ENCODE assay signal across 21 mouse cellular contexts in the genomic region with DNA sequence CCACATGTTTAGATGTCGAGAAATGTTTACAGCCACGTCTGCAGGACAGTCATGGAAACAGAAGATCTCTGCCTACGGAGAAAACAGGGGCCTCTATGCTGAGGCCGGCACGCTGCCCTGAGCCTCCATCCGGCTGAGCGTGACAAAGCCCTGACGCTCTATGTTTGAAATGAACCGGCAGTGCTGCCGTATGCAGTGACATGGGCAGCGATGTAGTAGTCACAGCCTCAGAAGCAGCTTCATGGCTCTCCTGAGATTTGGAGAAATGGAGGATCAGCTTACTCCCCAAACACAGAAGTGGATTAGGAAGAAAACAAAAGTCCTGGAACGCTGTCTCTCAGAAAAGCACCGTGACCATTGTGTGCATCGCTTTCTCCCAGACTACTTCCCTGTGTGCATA. TPM values are rescaled to one million over a fixed set of nuclear protein-coding genes. Genes with fewer than 3 reads are reported as not detected.
DNase-seq lines count a peak whose midpoint lies in the region; ATAC-seq and TF ChIP-seq lines count a peak whose summit lies in the region.
"Had no signal": no experiment of that assay in that cellular context is flagged by ENCODE, and none has a peak within 500 bp of the region (broad histone marks: within the 10 kb centered on the region; RNA-seq: fewer than 3 reads in every experiment).

No protein-coding gene starts in this region.

- H3K9ac ChIP-seq in hindbrain, embryonic 14.5 days = no peak overlapping the region
- H3K9ac ChIP-seq in hindbrain, embryonic 11.5 days (ENCODE audit: low read depth, low read length) = no peak overlapping the region
- H3K9ac ChIP-seq in midbrain, postnatal 0 days (replicated peaks; ENCODE audit: low read length, poor library complexity, severe bottlenecking) = no peak overlapping the region; the same call in 1 of the 2 replicates
- H3K9ac ChIP-seq: forebrain, embryonic 15.5 days; heart, embryonic 12.5 days; limb, embryonic 12.5 days; liver, embryonic 14.5 days had no signal

- no peak for TF ChIP-seq CTCF in midbrain, postnatal 0 days (IDR thresholded peaks at IDR 0.05)

- ATAC-seq in hindbrain, embryonic 14.5 days (ENCODE audit: low FRiP score) = no peak
- no peak for ATAC-seq in hindbrain, embryonic 11.5 days (ENCODE audit: low FRiP score)
- no peak for ATAC-seq in midbrain, postnatal 0 days (ENCODE audit: low FRiP score)
- ATAC-seq: forebrain, embryonic 15.5 days; intestine, postnatal 0 days had no signal

- no peaks in the 10 kb centered on the region for H3K4me1 ChIP-seq in hindbrain, embryonic 14.5 days (replicated peaks; ENCODE audit: control insufficient read depth, insufficient read depth, low read length)
- H3K4me1 ChIP-seq in hindbrain, embryonic 11.5 days (replicated peaks; ENCODE audit: control insufficient read depth, insufficient read depth, low read length) = no peaks in the 10 kb centered on the region
- H3K4me1 ChIP-seq in midbrain, postnatal 0 days (ENCODE audit: insufficient read depth, low read length) = no peaks in the 10 kb centered on the region
- H3K4me1 ChIP-seq: forebrain, embryonic 15.5 days; heart, embryonic 12.5 days had no signal

- no peaks in the 10 kb centered on the region for H3K27me3 ChIP-seq in hindbrain, embryonic 14.5 days (ENCODE audit: control insufficient read depth, insufficient read depth, low read length)
- H3K27me3 ChIP-seq in hindbrain, embryonic 11.5 days (ENCODE audit: control insufficient read depth, insufficient read depth, low read length) = no peaks in the 10 kb centered on the region
- H3K27me3 ChIP-seq in midbrain, postnatal 0 days (ENCODE audit: insufficient read depth, low read length) = no peaks in the 10 kb centered on the region
- H3K27me3 ChIP-seq: forebrain, embryonic 15.5 days; heart, embryonic 12.5 days; limb, embryonic 12.5 days had no signal

- no peaks in the 10 kb centered on the region for H3K9me3 ChIP-seq in hindbrain, embryonic 14.5 days (ENCODE audit: control insufficient read depth, low read length)
- H3K9me3 ChIP-seq in hindbrain, embryonic 11.5 days (ENCODE audit: control insufficient read depth, low read length) = no peaks in the 10 kb centered on the region
- no peaks in the 10 kb centered on the region for H3K9me3 ChIP-seq in midbrain, postnatal 0 days (ENCODE audit: low read length)
- H3K9me3 ChIP-seq: forebrain, embryonic 15.5 days; heart, embryonic 12.5 days; limb, embryonic 12.5 days; megakaryocyte, embryonic 14.5 days had no signal

- no peak for DNase-seq in hindbrain, embryonic 14.5 days (ENCODE audit: low spot score)
- no peak for DNase-seq in hindbrain, embryonic 11.5 days (ENCODE audit: low spot score)
- peak; percentile 22 to 42 for DNase-seq in kidney, postnatal 4 days
- no peak for DNase-seq in kidney, adult 18-20 months
- peak; percentile 45 for DNase-seq in mesoderm, embryonic 11.5 days (ENCODE audit: low read depth, low spot score)
- peak; percentile 6 for DNase-seq in midbrain, postnatal 0 days (ENCODE audit: low spot score)
- DNase-seq in left cerebral cortex, postnatal 14 days (ENCODE audit: low spot score in 2 of 2) = no peak
- DNase-seq: adrenal gland, postnatal 10 days; cerebellum, adult 18-20 months; cerebellum, postnatal 36 days; lung, postnatal 10 days; spleen, adult 18-20 months; thymus, adult 18-20 months had no signal

- H3K36me3 ChIP-seq in hindbrain, embryonic 14.5 days (replicated peaks; ENCODE audit: control insufficient read depth, insufficient read depth) = no peaks in the 10 kb centered on the region
- H3K36me3 ChIP-seq in hindbrain, embryonic 11.5 days (ENCODE audit: control insufficient read depth, insufficient read depth, low read length) = no peaks in the 10 kb centered on the region
- no peaks in the 10 kb centered on the region for H3K36me3 ChIP-seq in midbrain, postnatal 0 days (ENCODE audit: insufficient read depth, low read length)
- H3K36me3 ChIP-seq: forebrain, embryonic 15.5 days; heart, embryonic 12.5 days; limb, embryonic 12.5 days had no signal

- intact Hi-C loops in left cerebral cortex, postnatal 14 days (cut with DNase I) = no loop called here

- peak overlapping the region; percentile 12; the same call in 1 of the 2 replicates for H3K4me2 ChIP-seq in hindbrain, embryonic 14.5 days (replicated peaks)
- no peak overlapping the region for H3K4me2 ChIP-seq in hindbrain, embryonic 11.5 days (replicated peaks; ENCODE audit: low read depth, low read length)
- 0 out of 2 replicates have a peak overlapping the region, but pooled peaks have one; percentile 15 for H3K4me2 ChIP-seq in midbrain, postnatal 0 days (ENCODE audit: low read depth, low read length, poor library complexity, severe bottlenecking)
- H3K4me2 ChIP-seq: forebrain, embryonic 15.5 days; heart, embryonic 12.5 days; limb, embryonic 12.5 days had no signal

- no peak overlapping the region for H3K4me3 ChIP-seq in hindbrain, embryonic 14.5 days (replicated peaks; ENCODE audit: low read length)
- no peak overlapping the region for H3K4me3 ChIP-seq in hindbrain, embryonic 11.5 days (ENCODE audit: low read depth, low read length)
- H3K4me3 ChIP-seq in midbrain, postnatal 0 days (ENCODE audit: low read depth, low read length) = no peak overlapping the region
- H3K4me3 ChIP-seq: forebrain, embryonic 15.5 days; heart, embryonic 12.5 days; layer of hippocampus, adult 2 months; left cerebral cortex, adult 2 months; limb, embryonic 12.5 days; megakaryocyte, embryonic 14.5 days had no signal

- 46% methylated on average over 14 of the region's 14 CpGs for WGBS in hindbrain, embryonic 14.5 days
- WGBS in hindbrain, embryonic 11.5 days = 63% methylated on average over 14 of the region's 14 CpGs
- WGBS in midbrain, postnatal 0 days = 15% methylated on average over 14 of the region's 14 CpGs

- H3K27ac ChIP-seq in hindbrain, embryonic 14.5 days = no peak overlapping the region
- H3K27ac ChIP-seq in hindbrain, embryonic 11.5 days (ENCODE audit: low read depth, low read length) = no peak overlapping the region
- no peak overlapping the region for H3K27ac ChIP-seq in midbrain, postnatal 0 days (ENCODE audit: low read depth, low read length)
- H3K27ac ChIP-seq: forebrain, embryonic 15.5 days; layer of hippocampus, adult 2 months; left cerebral cortex, adult 2 months; limb, embryonic 12.5 days; liver, embryonic 14.5 days had no signal

RNA-seq across cellular contexts. Expression of gene Prox2, which starts 9.6 kb away (rescaled TPM):
- 1.9 TPM in 2 replicates for polyA plus RNA-seq in hindbrain, embryonic 14.5 days (2014; fragmentation: Nextera tagmentation; extraction: Ambion mirVana)
- 2.4 and 4.1 TPM in 2 replicates for polyA plus RNA-seq in hindbrain, embryonic 11.5 days (2014; fragmentation: Nextera tagmentation; extraction: Ambion mirVana)
- total RNA-seq in midbrain, postnatal 0 days (2014; rRNA removed) = 1.2 and 1.4 TPM in 2 replicates
- polyA plus RNA-seq in midbrain, postnatal 0 days (2015; fragmentation: Nextera tagmentation; extraction: Ambion mirVana) = 0.86 and 1.4 TPM in 2 replicates
- 1 to 10 TPM; 1.0 to 1.2 TPM for total RNA-seq in left cerebral cortex, postnatal 14 days (2021)

RNA-seq across cellular contexts. Expression of gene Dlst, which starts 9.6 kb away (rescaled TPM):
- 101 and 114 TPM in 2 replicates for polyA plus RNA-seq in hindbrain, embryonic 14.5 days (2014; fragmentation: Nextera tagmentation; extraction: Ambion mirVana)
- polyA plus RNA-seq in hindbrain, embryonic 11.5 days (2014; fragmentation: Nextera tagmentation; extraction: Ambion mirVana) = 98.7 and 101 TPM in 2 replicates
- total RNA-seq in midbrain, postnatal 0 days (2014; rRNA removed) = 115 and 118 TPM in 2 replicates
- polyA plus RNA-seq in midbrain, postnatal 0 days (2015; fragmentation: Nextera tagmentation; extraction: Ambion mirVana) = 92.5 and 99.6 TPM in 2 replicates
- 100 to 1,000 TPM; 173 TPM for total RNA-seq in left cerebral cortex, postnatal 14 days (2021)

RNA-seq across cellular contexts. Expression of gene Rps6kl1, which starts 50.1 kb away (rescaled TPM):
- 22.9 and 24.1 TPM in 2 replicates for polyA plus RNA-seq in hindbrain, embryonic 14.5 days (2014; fragmentation: Nextera tagmentation; extraction: Ambion mirVana)
- polyA plus RNA-seq in hindbrain, embryonic 11.5 days (2014; fragmentation: Nextera tagmentation; extraction: Ambion mirVana) = 2.3 and 2.6 TPM in 2 replicates
- total RNA-seq in midbrain, postnatal 0 days (2014; rRNA removed) = 47.2 and 48.6 TPM in 2 replicates
- polyA plus RNA-seq in midbrain, postnatal 0 days (2015; fragmentation: Nextera tagmentation; extraction: Ambion mirVana) = 35.0 and 37.1 TPM in 2 replicates
- total RNA-seq in left cerebral cortex, postnatal 14 days (2021) = 10 to 100 TPM; 37.9 to 41.1 TPM

Comparison
In these comparisons a context has a peak if more than half of its experiments do, and no peak if none do; other contexts are left out.
1. DNase-seq: peak in kidney, postnatal 4 days (2 of 2), mesoderm, embryonic 11.5 days (single experiment) and midbrain, postnatal 0 days (single experiment); none in hindbrain, embryonic 14.5 days (single experiment), hindbrain, embryonic 11.5 days (single experiment), kidney, adult 18-20 months (single experiment) and left cerebral cortex, postnatal 14 days (0 of 2).